Comparison of ENCODE assay signal across 29 mouse cellular contexts in the genomic region with DNA sequence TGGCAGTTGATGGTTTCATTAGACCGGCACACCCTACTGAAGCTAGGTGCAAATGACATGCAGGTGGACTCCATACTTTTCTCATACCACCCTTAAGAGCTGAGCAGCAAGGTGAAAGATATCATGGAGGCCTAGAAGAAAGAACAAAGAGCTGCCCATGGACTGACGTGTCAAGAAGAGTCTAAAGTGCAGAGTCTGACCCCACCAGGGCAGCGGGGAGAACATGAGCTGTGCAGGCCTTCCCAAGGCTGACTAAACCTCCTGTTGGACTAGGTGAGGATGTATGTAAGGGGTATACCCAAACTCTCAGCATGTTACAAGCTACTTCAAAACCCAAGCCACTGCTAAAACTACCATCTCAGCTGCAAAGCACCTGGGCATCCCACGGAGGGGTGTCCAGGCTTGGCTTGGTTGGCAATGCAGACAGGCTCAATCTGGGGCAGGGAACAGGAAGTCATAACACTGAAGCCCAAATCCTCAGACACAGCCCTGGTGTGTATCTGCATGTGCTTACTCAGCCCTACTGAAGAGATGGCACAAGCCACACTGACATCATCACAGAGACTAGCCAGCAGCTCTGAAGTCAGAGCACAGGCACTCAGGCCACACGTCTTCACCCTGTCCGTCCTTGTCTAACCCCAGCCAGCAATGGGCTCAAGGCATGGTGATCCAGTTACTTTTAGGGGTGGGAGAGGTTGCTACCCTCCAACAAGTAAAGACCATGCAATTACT. TPM values are rescaled to one million over a fixed set of nuclear protein-coding genes. Genes with fewer than 3 reads are reported as not detected.
A peak's percentile ranks its signal among the peaks of the same experiment; 100 is the strongest.
DNase-seq lines count a peak whose midpoint lies in the region; ATAC-seq and TF ChIP-seq lines count a peak whose summit lies in the region.
"Had no signal": no experiment of that assay in that cellular context is flagged by ENCODE, and none has a peak within 500 bp of the region (broad histone marks: within the 10 kb centered on the region; RNA-seq: fewer than 3 reads in every experiment).

No protein-coding gene starts in this region.

- TF ChIP-seq POLR2A in liver, adult 2 months (IDR thresholded peaks at IDR 0.05; ENCODE audit: extremely low read depth, insufficient read depth, low read length) = no peak
- TF ChIP-seq POLR2A in bone marrow macrophage, adult 2 months (IDR thresholded peaks at IDR 0.05; ENCODE audit: borderline replicate concordance, low read depth, low read length) = no peak

- peaks cover 77% of the 10 kb centered on the region for H3K36me3 ChIP-seq in forebrain, embryonic 13.5 days (ENCODE audit: poor library complexity, severe bottlenecking)
- H3K36me3 ChIP-seq in forebrain, embryonic 12.5 days (replicated peaks) = peaks cover 64% of the 10 kb centered on the region
- peaks cover 45% of the 10 kb centered on the region for H3K36me3 ChIP-seq in liver, adult 2 months (ENCODE audit: control insufficient read depth, insufficient read depth, low read length)

- DNase-seq in kidney, adult 9 months = peak; percentile 57
- no peak for DNase-seq in kidney, postnatal 14 days
- DNase-seq in liver, adult 2 months (ENCODE audit: extremely low read depth, low read depth, low spot score) = peak; percentile 68
- DNase-seq in liver = no peak
- DNase-seq in left cerebral cortex, adult 18-20 months (ENCODE audit: low spot score in 2 of 2) = no peak
- DNase-seq: adrenal gland, postnatal 36 days; cerebellum, adult 11-12 months; cerebellum, postnatal 14 days; heart, postnatal 4 days; lung, postnatal 36 days; retina, postnatal 1 day; thymus, adult 2 months; thymus, postnatal 4 days had no signal

- H3K4me3 ChIP-seq in forebrain, embryonic 13.5 days = no peak overlapping the region
- H3K4me3 ChIP-seq in forebrain, embryonic 12.5 days (replicated peaks) = no peak overlapping the region
- no peak overlapping the region for H3K4me3 ChIP-seq in liver, adult 2 months (ENCODE audit: insufficient read depth, low read depth, low read length)
- no peak overlapping the region for H3K4me3 ChIP-seq in bone marrow macrophage, adult 2 months (ENCODE audit: insufficient read depth, low read length)
- H3K4me3 ChIP-seq: forebrain, embryonic 10.5 days; heart, embryonic 10.5 days; lung, embryonic 15.5 days; midbrain, embryonic 10.5 days; myocyte; neural tube, embryonic 13.5 days; stomach, embryonic 15.5 days had no signal

- H3K79me2 ChIP-seq in liver, adult 2 months (ENCODE audit: control insufficient read depth, insufficient read depth, low read length) = peaks cover 49% of the 10 kb centered on the region

- no peak overlapping the region for H3K27ac ChIP-seq in forebrain, embryonic 13.5 days
- no peak overlapping the region for H3K27ac ChIP-seq in forebrain, embryonic 12.5 days
- peak overlapping the region; percentile 82 for H3K27ac ChIP-seq in liver, adult 2 months (replicated peaks; ENCODE audit: insufficient read depth, low read depth, low read length)
- peak overlapping the region; percentile 35 for H3K27ac ChIP-seq in bone marrow macrophage, adult 2 months (ENCODE audit: insufficient read depth, low read depth, low read length)
- H3K27ac ChIP-seq: forebrain, embryonic 10.5 days; heart, embryonic 10.5 days; kidney, postnatal 0 days; liver, embryonic 14.5 days; lung, embryonic 15.5 days; midbrain, embryonic 10.5 days; neural tube, embryonic 13.5 days; stomach, embryonic 15.5 days had no signal

- H3K9ac ChIP-seq in forebrain, embryonic 13.5 days = 0 out of 2 replicates have a peak overlapping the region, but pooled peaks have one; percentile 13
- H3K9ac ChIP-seq in forebrain, embryonic 12.5 days = no peak overlapping the region
- H3K9ac ChIP-seq in liver, adult 2 months (ENCODE audit: low read depth, low read length) = peak overlapping the region; percentile 12; the same call in 1 of the 2 replicates
- H3K9ac ChIP-seq: liver, embryonic 14.5 days; lung, embryonic 15.5 days; stomach, embryonic 15.5 days had no signal

- no peak overlapping the region for H3K4me2 ChIP-seq in forebrain, embryonic 13.5 days
- no peak overlapping the region for H3K4me2 ChIP-seq in forebrain, embryonic 12.5 days
- H3K4me2 ChIP-seq: lung, embryonic 15.5 days; neural tube, embryonic 13.5 days; stomach, embryonic 15.5 days had no signal

- 90% methylated on average over 6 of the region's 6 CpGs for WGBS in forebrain, embryonic 13.5 days
- 94% methylated on average over 6 of the region's 6 CpGs for WGBS in forebrain, embryonic 12.5 days
- WGBS in liver, adult 2 months = 33% methylated on average over 6 of the region's 6 CpGs

- no peaks in the 10 kb centered on the region for H3K9me3 ChIP-seq in forebrain, embryonic 13.5 days (replicated peaks)
- H3K9me3 ChIP-seq in forebrain, embryonic 12.5 days = no peaks in the 10 kb centered on the region
- H3K9me3 ChIP-seq: forebrain, embryonic 10.5 days; heart, embryonic 10.5 days; lung, embryonic 15.5 days; midbrain, embryonic 10.5 days; neural tube, embryonic 13.5 days; stomach, embryonic 15.5 days had no signal

- no peak for ATAC-seq in forebrain, embryonic 13.5 days
- no peak for ATAC-seq in forebrain, embryonic 12.5 days (ENCODE audit: low FRiP score)
- ATAC-seq: hindbrain, embryonic 16.5 days; midbrain, embryonic 16.5 days had no signal

- H3K4me1 ChIP-seq in forebrain, embryonic 13.5 days = peaks cover 29% of the 10 kb centered on the region
- peaks cover 21% of the 10 kb centered on the region for H3K4me1 ChIP-seq in forebrain, embryonic 12.5 days
- peaks cover 49% of the 10 kb centered on the region for H3K4me1 ChIP-seq in liver, adult 2 months (ENCODE audit: control insufficient read depth, insufficient read depth, low read length)
- peaks cover 39% of the 10 kb centered on the region for H3K4me1 ChIP-seq in bone marrow macrophage, adult 2 months (ENCODE audit: control insufficient read depth, insufficient read depth, low read length)

- H3K27me3 ChIP-seq in forebrain, embryonic 13.5 days = no peaks in the 10 kb centered on the region
- H3K27me3 ChIP-seq in forebrain, embryonic 12.5 days = no peaks in the 10 kb centered on the region
- H3K27me3 ChIP-seq in liver, adult 2 months (ENCODE audit: control insufficient read depth, insufficient read depth, low read length) = no peaks in the 10 kb centered on the region
- H3K27me3 ChIP-seq: lung, embryonic 15.5 days; neural tube, embryonic 13.5 days; stomach, embryonic 15.5 days had no signal

- TF ChIP-seq CTCF in liver, adult 2 months (IDR thresholded peaks at IDR 0.05; ENCODE audit: low read depth, low read length) = no peak
- TF ChIP-seq CTCF in bone marrow macrophage, adult 2 months (IDR thresholded peaks at IDR 0.05; ENCODE audit: low read depth, low read length) = no peak

RNA-seq across cellular contexts. Expression of a gene that starts 5.8 kb away (rescaled TPM):
- polyA plus RNA-seq in forebrain, embryonic 13.5 days (2015; fragmentation: Nextera tagmentation; extraction: Ambion mirVana) = 104 and 107 TPM in 2 replicates
- polyA plus RNA-seq in forebrain, embryonic 12.5 days (2016; fragmentation: Nextera tagmentation; extraction: Ambion mirVana) = 118 and 125 TPM in 2 replicates
- 135 and 193 TPM in 2 replicates for total RNA-seq in liver, adult 2 months (2014; rRNA removed)
- 318 and 322 TPM in 2 replicates for polyA plus RNA-seq in liver, adult 2 months (2012; rRNA removed)
- 144 and 151 TPM in 2 replicates for polyA plus RNA-seq in bone marrow macrophage, adult 2 months (2012; ENCODE audit: insufficient read depth, insufficient read length, missing spikeins)
- total RNA-seq in left cerebral cortex, adult 18-20 months (2021) = 10 to 100 TPM; 44.9 to 52.7 TPM

RNA-seq across cellular contexts. Expression of a gene that starts 5.9 kb away (rescaled TPM):
- 0.33 TPM in 1 of 2 replicates, not detected in the other for polyA plus RNA-seq in forebrain, embryonic 13.5 days (2015; fragmentation: Nextera tagmentation; extraction: Ambion mirVana)
- polyA plus RNA-seq in forebrain, embryonic 12.5 days (2016; fragmentation: Nextera tagmentation; extraction: Ambion mirVana) = 0.11 TPM in 1 of 2 replicates, not detected in the other
- total RNA-seq in liver, adult 2 months (2014; rRNA removed) = 0.09 TPM in 1 of 2 replicates, not detected in the other
- polyA plus RNA-seq in liver, adult 2 months (2012; rRNA removed) = 0.06 and 0.11 TPM in 2 replicates
- polyA plus RNA-seq in bone marrow macrophage, adult 2 months (2012; ENCODE audit: insufficient read depth, insufficient read length, missing spikeins) = 2.5 TPM in 2 replicates
- total RNA-seq in left cerebral cortex, adult 18-20 months (2021) = not detected
- total RNA-seq: gastrocnemius, postnatal 4 days; heart, postnatal 4 days had no signal
- polyA plus RNA-seq: embryonic facial prominence, embryonic 11.5 days; lung, embryonic 15.5 days; stomach, embryonic 15.5 days had no signal

RNA-seq across cellular contexts. Expression of a gene that starts 11.6 kb away (rescaled TPM):
- 61.0 and 64.8 TPM in 2 replicates for polyA plus RNA-seq in forebrain, embryonic 13.5 days (2015; fragmentation: Nextera tagmentation; extraction: Ambion mirVana)
- 51.2 and 54.4 TPM in 2 replicates for polyA plus RNA-seq in forebrain, embryonic 12.5 days (2016; fragmentation: Nextera tagmentation; extraction: Ambion mirVana)
- total RNA-seq in liver, adult 2 months (2014; rRNA removed) = 55.5 and 60.5 TPM in 2 replicates
- polyA plus RNA-seq in liver, adult 2 months (2012; rRNA removed) = 51.7 and 57.2 TPM in 2 replicates
- 91.1 and 97.9 TPM in 2 replicates for polyA plus RNA-seq in bone marrow macrophage, adult 2 months (2012; ENCODE audit: insufficient read depth, insufficient read length, missing spikeins)
- 100 to 1,000 TPM; 106 to 118 TPM for total RNA-seq in left cerebral cortex, adult 18-20 months (2021)

RNA-seq across cellular contexts. Expression of a gene that starts 11.7 kb away (rescaled TPM):
- 53.5 and 60.7 TPM in 2 replicates for polyA plus RNA-seq in forebrain, embryonic 13.5 days (2015; fragmentation: Nextera tagmentation; extraction: Ambion mirVana)
- polyA plus RNA-seq in forebrain, embryonic 12.5 days (2016; fragmentation: Nextera tagmentation; extraction: Ambion mirVana) = 49.6 and 50.9 TPM in 2 replicates
- 10.0 and 10.3 TPM in 2 replicates for total RNA-seq in liver, adult 2 months (2014; rRNA removed)
- polyA plus RNA-seq in liver, adult 2 months (2012; rRNA removed) = 11.6 and 14.5 TPM in 2 replicates
- polyA plus RNA-seq in bone marrow macrophage, adult 2 months (2012; ENCODE audit: insufficient read depth, insufficient read length, missing spikeins) = 38.4 and 46.6 TPM in 2 replicates
- total RNA-seq in left cerebral cortex, adult 18-20 months (2021) = 10 to 100 TPM; 35.3 to 39.9 TPM

RNA-seq across cellular contexts. Expression of a gene that starts 17.3 kb away (rescaled TPM):
- polyA plus RNA-seq in forebrain, embryonic 13.5 days (2015; fragmentation: Nextera tagmentation; extraction: Ambion mirVana) = 620 and 639 TPM in 2 replicates
- polyA plus RNA-seq in forebrain, embryonic 12.5 days (2016; fragmentation: Nextera tagmentation; extraction: Ambion mirVana) = 560 and 566 TPM in 2 replicates
- 721 and 835 TPM in 2 replicates for total RNA-seq in liver, adult 2 months (2014; rRNA removed)
- 398 and 434 TPM in 2 replicates for polyA plus RNA-seq in liver, adult 2 months (2012; rRNA removed)
- 400 and 420 TPM in 2 replicates for polyA plus RNA-seq in bone marrow macrophage, adult 2 months (2012; ENCODE audit: insufficient read depth, insufficient read length, missing spikeins)
- 100 to 1,000 TPM; 228 to 233 TPM for total RNA-seq in left cerebral cortex, adult 18-20 months (2021)

Comparison
In these comparisons a context has a peak if more than half of its experiments do, and no peak if none do; other contexts are left out.
1. DNase-seq: peak in kidney, adult 9 months (single experiment) and liver, adult 2 months (single experiment); none in kidney, postnatal 14 days (single experiment), liver (single experiment) and left cerebral cortex, adult 18-20 months (0 of 2).
2. H3K27ac ChIP-seq: peak in liver, adult 2 months (single experiment) and bone marrow macrophage, adult 2 months (single experiment); none in forebrain, embryonic 13.5 days (single experiment) and forebrain, embryonic 12.5 days (single experiment).